Mouse (Mus musculus) frontal cortex, postnatal 36 days (tissue): ENCODE results near the gene Usp33.

Experiments used
- DNase-seq, 2 experiments: peaks; one replicate each; pipeline ENCODE4 v3.0.0; 2022; ENCODE audit warnings: low spot score in 2 of 2

The Usp33 gene

GRCm38 (mm10) chr3:152401964-152402670, 55.8 kb downstream of the Usp33 start:
- no peak for DNase-seq

GRCm38 (mm10) chr3:152402671-152403066, 56.4 kb downstream of the Usp33 start:
- no peak for DNase-seq

GRCm38 (mm10) chr3:152403827-152404226, 57.5 kb downstream of the Usp33 start:
- no peak for DNase-seq

GRCm38 (mm10) chr3:152405420-152405819, 59.1 kb downstream of the Usp33 start:
- peak in 1 of 2 experiments; percentile 33 for DNase-seq

- no peak for DNase-seq
These were observed 59.8 kb downstream of the Usp33 start for GRCm38 (mm10) chr3:152405978-152406640.

- no peak for DNase-seq
These were observed 64.8 kb downstream of the Usp33 start for GRCm38 (mm10) chr3:152410980-152411551.

GRCm38 (mm10) chr3:152412362-152412761, 66.1 kb downstream of the Usp33 start:
- DNase-seq: no peak

GRCm38 (mm10) chr3:152428925-152429324, 82.6 kb downstream of the Usp33 start:
- no peak for DNase-seq

- DNase-seq: no peak
These were observed 86.4 kb downstream of the Usp33 start for GRCm38 (mm10) chr3:152432677-152433076.

- no peak for DNase-seq
These were observed 89.3 kb downstream of the Usp33 start for GRCm38 (mm10) chr3:152435590-152435989.

GRCm38 (mm10) chr3:152438068-152438467, 91.8 kb downstream of the Usp33 start:
- no peak for DNase-seq

- no peak for DNase-seq
These were observed 96.5 kb downstream of the Usp33 start for GRCm38 (mm10) chr3:152442795-152443194.
